Comparison of ENCODE assay signal across 13 mouse cellular contexts in the genomic region with DNA sequence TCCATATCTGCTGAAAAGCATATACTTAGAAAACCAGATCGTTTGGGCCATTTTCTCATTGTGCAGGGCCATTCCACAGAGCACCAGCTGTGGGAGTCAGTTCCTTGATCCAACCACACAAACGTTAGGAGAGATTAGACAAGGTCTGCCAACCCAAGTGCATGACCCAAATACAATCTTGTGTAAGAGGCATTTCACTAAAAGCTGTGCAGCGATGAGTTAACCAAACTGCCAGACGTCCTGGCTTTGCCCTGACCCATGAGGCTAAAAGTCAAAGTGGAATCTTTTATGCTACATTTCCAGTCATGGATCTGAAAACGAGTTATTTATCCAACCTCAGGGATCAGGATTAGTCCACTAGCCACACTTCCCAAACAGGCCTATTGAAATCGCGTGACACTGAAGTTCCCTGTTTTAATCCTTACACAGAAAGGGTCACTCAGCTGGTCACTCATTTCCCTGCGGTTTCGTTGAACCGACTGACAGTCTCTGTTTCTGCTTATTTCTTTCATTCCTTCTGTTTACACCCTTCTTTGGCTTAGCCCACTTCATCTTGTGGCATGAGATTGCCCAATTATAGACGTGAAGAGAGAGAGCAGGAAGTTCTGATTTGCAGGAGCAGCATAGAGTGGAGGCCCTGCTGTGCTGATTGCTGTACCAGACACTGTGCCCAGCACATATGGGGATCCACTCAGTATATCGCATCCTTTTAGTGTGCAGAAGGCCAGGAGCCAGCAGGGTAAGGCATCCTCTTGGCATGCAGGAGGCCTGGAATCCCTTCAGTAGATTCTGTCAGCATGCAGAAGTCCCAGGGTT. TPM values are rescaled to one million over a fixed set of nuclear protein-coding genes. Genes with fewer than 3 reads are reported as not detected.
DNase-seq lines count a peak whose midpoint lies in the region; ATAC-seq and TF ChIP-seq lines count a peak whose summit lies in the region.
"Had no signal": no experiment of that assay in that cellular context is flagged by ENCODE, and none has a peak within 500 bp of the region (broad histone marks: within the 10 kb centered on the region; RNA-seq: fewer than 3 reads in every experiment).

No protein-coding gene starts in this region.

- intact Hi-C loops in gastrocnemius, adult 2 months (cut with DNase I): no loop called here
- intact Hi-C loops in gastrocnemius, postnatal 14 days (cut with DNase I; ENCODE audit: low total_unique reads): no loop called here

- no peak overlapping the region for H3K9ac ChIP-seq in lung, postnatal 0 days (replicated peaks; ENCODE audit: low read depth)
- H3K9ac ChIP-seq: embryonic facial prominence, embryonic 13.5 days had no signal

- peak; percentile 7; the same call in 1 of the 2 replicates for TF ChIP-seq EP300 in lung, postnatal 0 days (IDR thresholded peaks at IDR 0.05)

- TF ChIP-seq POLR2A in cerebellum, adult 2 months (IDR thresholded peaks at IDR 0.05; ENCODE audit: borderline replicate concordance, insufficient read depth, low read length): no peak

- no peak for DNase-seq in gastrocnemius, adult 2 months
- no peak for DNase-seq in gastrocnemius, postnatal 14 days
- peak; percentile 63 for DNase-seq in lung, postnatal 0 days (ENCODE audit: low spot score)
- DNase-seq in lung, postnatal 10 days: no peak
- peak; percentile 60 to 84 for DNase-seq in cerebellum, adult 2 months
- no peak for DNase-seq in frontal cortex, postnatal 36 days (ENCODE audit: low spot score in 2 of 2)
- no peak for DNase-seq in left cerebral cortex, adult 11 months (ENCODE audit: low spot score)
- DNase-seq: kidney, adult 8-10 months; thymus, postnatal 14 days had no signal

- 69% methylated on average over 12 of the region's 12 CpGs for WGBS in lung, postnatal 0 days
- WGBS in cerebellum, adult 2 months: 20% methylated on average over 12 of the region's 12 CpGs

- H3K4me1 ChIP-seq in lung, postnatal 0 days (ENCODE audit: insufficient read depth, low read depth, low read length): no peaks in the 10 kb centered on the region
- peaks cover 21% of the 10 kb centered on the region for H3K4me1 ChIP-seq in cerebellum, adult 2 months (ENCODE audit: control insufficient read depth, insufficient read depth, low read length)

- ATAC-seq in lung, postnatal 0 days: peak; percentile 63
- peak; percentile 48 for ATAC-seq in megakaryocyte progenitor cell, adult 5-6 weeks (replicated peaks; ENCODE audit: poor library complexity)

- H3K9me3 ChIP-seq in lung, postnatal 0 days (ENCODE audit: low read length): no peaks in the 10 kb centered on the region
- H3K9me3 ChIP-seq: embryonic facial prominence, embryonic 13.5 days had no signal

- TF ChIP-seq CTCF in gastrocnemius, adult 2 months (IDR thresholded peaks at IDR 0.05): no peak
- TF ChIP-seq CTCF in lung, postnatal 0 days (IDR thresholded peaks at IDR 0.05): no peak
- no peak for TF ChIP-seq CTCF in cerebellum, adult 2 months (IDR thresholded peaks at IDR 0.05; ENCODE audit: borderline replicate concordance, insufficient read depth, low read depth, low read length)

- H3K27me3 ChIP-seq in lung, postnatal 0 days (replicated peaks; ENCODE audit: insufficient read depth, low read length): no peaks in the 10 kb centered on the region
- no peaks in the 10 kb centered on the region for H3K27me3 ChIP-seq in cerebellum, adult 2 months (ENCODE audit: control insufficient read depth, insufficient read depth, low read length)
- H3K27me3 ChIP-seq: CH12.LX; embryonic facial prominence, embryonic 13.5 days had no signal

- H3K36me3 ChIP-seq in lung, postnatal 0 days (ENCODE audit: insufficient read depth, low read length): peaks cover 9% of the 10 kb centered on the region

- H3K27ac ChIP-seq in gastrocnemius, adult 2 months: peak overlapping the region; percentile 35; the same call in 1 of the 2 replicates
- no peak overlapping the region for H3K27ac ChIP-seq in lung, postnatal 0 days (ENCODE audit: low read length)
- peak overlapping the region; percentile 58; the same call in 1 of the 2 replicates for H3K27ac ChIP-seq in cerebellum, adult 2 months (ENCODE audit: insufficient read depth, low read length)
- H3K27ac ChIP-seq: embryonic facial prominence, embryonic 13.5 days had no signal

- no peak overlapping the region for H3K4me3 ChIP-seq in gastrocnemius, adult 2 months
- no peak overlapping the region for H3K4me3 ChIP-seq in lung, postnatal 0 days (ENCODE audit: low read depth, low read length)
- no peak overlapping the region for H3K4me3 ChIP-seq in cerebellum, adult 2 months (replicated peaks; ENCODE audit: insufficient read depth, low read depth, low read length)
- H3K4me3 ChIP-seq: embryonic facial prominence, embryonic 13.5 days had no signal

- H3K4me2 ChIP-seq in lung, postnatal 0 days (replicated peaks; ENCODE audit: low read depth, low read length): no peak overlapping the region
- H3K4me2 ChIP-seq: embryonic facial prominence, embryonic 13.5 days; heart, embryonic 11.5 days had no signal

RNA-seq across cellular contexts. Expression of gene Rcbtb2, which starts 49.6 kb away (rescaled TPM):
- total RNA-seq in gastrocnemius, adult 2 months (2021): 10 to 100 TPM; 14.4 to 18.5 TPM
- total RNA-seq in gastrocnemius, postnatal 14 days (2021): 10 to 100 TPM; 17.7 to 23.4 TPM
- 45.6 and 49.7 TPM in 2 replicates for polyA plus RNA-seq in lung, postnatal 0 days (2015; fragmentation: Nextera tagmentation; extraction: Ambion mirVana)
- polyA plus RNA-seq in cerebellum, adult 2 months (2012; rRNA removed): 27.0 and 30.2 TPM in 2 replicates
- 51.8 and 54.3 TPM in 2 replicates for total RNA-seq in megakaryocyte progenitor cell, adult 5-6 weeks (2015)
- total RNA-seq in megakaryocyte progenitor cell, adult 5-6 weeks (2017): 25.6 and 31.8 TPM in 2 replicates

Comparison
In these comparisons a context has a peak if more than half of its experiments do, and no peak if none do; other contexts are left out.
1. DNase-seq: peak in lung, postnatal 0 days (single experiment) and cerebellum, adult 2 months (2 of 2); none in gastrocnemius, adult 2 months (single experiment), gastrocnemius, postnatal 14 days (single experiment), lung, postnatal 10 days (single experiment), frontal cortex, postnatal 36 days (0 of 2) and left cerebral cortex, adult 11 months (single experiment).